Mouse (Mus musculus): Measurements from ENCODE around the gene Smc2.
"Not testable (repeated sequence)": the region's sequence is repeated elsewhere in the genome, so short reads cannot be mapped to it uniquely, and the experiment has no call there.

Gene Smc2

GRCm38 (mm10) chr4:52438886-52439664 lies at the start of gene Smc2:
Smc2 (plus strand) TSS chr4:52439243.
- peak; percentile 89 for DNase-seq (ENCODE audit: low read depth, low spot score)

- DNase-seq (ENCODE audit: low read depth, low spot score) = no peak
Measured at GRCm38 (mm10) chr4:52411587-52411986, 27.5 kb upstream of the Smc2 start.

- no peak for DNase-seq (ENCODE audit: low read depth, low spot score)
Measured at GRCm38 (mm10) chr4:52423653-52424052, 15.4 kb upstream of the Smc2 start.

GRCm38 (mm10) chr4:52429310-52430198 lies 9.5 kb upstream of the Smc2 start:
- no peak for DNase-seq (ENCODE audit: low read depth, low spot score)

GRCm38 (mm10) chr4:52435551-52435950 lies 3.5 kb upstream of the Smc2 start:
- DNase-seq (ENCODE audit: low read depth, low spot score) = not testable (repeated sequence)

- no peak for DNase-seq (ENCODE audit: low read depth, low spot score)
Measured at GRCm38 (mm10) chr4:52438371-52438885, 615 bp upstream of the Smc2 start.

- no peak for DNase-seq (ENCODE audit: low read depth, low spot score)
Measured at GRCm38 (mm10) chr4:52459726-52460125, 20.7 kb downstream of the Smc2 start.

- peak; percentile 87 for DNase-seq (ENCODE audit: low read depth, low spot score)
Measured at GRCm38 (mm10) chr4:52461321-52461720, 22.3 kb downstream of the Smc2 start.

GRCm38 (mm10) chr4:52473431-52473830 lies 34.4 kb downstream of the Smc2 start:
- DNase-seq (ENCODE audit: low read depth, low spot score) = no peak

GRCm38 (mm10) chr4:52487486-52487885 lies 48.4 kb downstream of the Smc2 start:
- DNase-seq (ENCODE audit: low read depth, low spot score) = no peak

GRCm38 (mm10) chr4:52497144-52497543 lies 58.1 kb downstream of the Smc2 start, which contains the start of gene Vma21-ps:
Vma21-ps (minus strand) TSS chr4:52497244.
- DNase-seq (ENCODE audit: low read depth, low spot score) = not testable (repeated sequence)

- no peak for DNase-seq (ENCODE audit: low read depth, low spot score)
Measured at GRCm38 (mm10) chr4:52517580-52517979, 78.5 kb downstream of the Smc2 start.

- peak; percentile 9 for DNase-seq (ENCODE audit: low read depth, low spot score)
Measured at GRCm38 (mm10) chr4:52519301-52519700, 80.3 kb downstream of the Smc2 start.

- no peak for DNase-seq (ENCODE audit: low read depth, low spot score)
Measured at GRCm38 (mm10) chr4:52526464-52526863, 87.4 kb downstream of the Smc2 start.

GRCm38 (mm10) chr4:52530636-52531035 lies 91.6 kb downstream of the Smc2 start:
- peak; percentile 13 for DNase-seq (ENCODE audit: low read depth, low spot score)

Measured in telencephalon, adult 2 months (tissue).